Mouse (Mus musculus) intestine, embryonic 15.5 days (tissue): ENCODE data around the gene Stab2. TPM values are rescaled to one million over a fixed set of nuclear protein-coding genes. Genes with fewer than 3 reads are reported as not detected.
A peak's percentile ranks its signal among the peaks of the same experiment; 100 is the strongest.

Source experiments
- ATAC-seq: fragments of 200-750 bp; cut with Nextera tagmentation; 2 replicates; pipeline ENCODE4 v1.8.0; 2017; ENCODE audit warnings: moderate TSS enrichment, moderate library complexity
- H3K27ac ChIP-seq: fragments of 300-500 bp; sonication (generic); 2 replicates; pipeline ENCODE4 v1.5.1; 2015; ENCODE audit warnings: mild to moderate bottlenecking, inconsistent platforms
- H3K27me3 ChIP-seq: fragments of 300-500 bp; sonication (generic); replicated peaks from 2 replicates; pipeline ENCODE4 v1.6.1; 2015; ENCODE audit warnings: inconsistent platforms
- H3K36me3 ChIP-seq: fragments of 300-500 bp; sonication (generic); 2 replicates; pipeline ENCODE4 v1.6.1; 2015; ENCODE audit warnings: inconsistent platforms
- H3K4me1 ChIP-seq: fragments of 300-500 bp; sonication (generic); replicated peaks from 2 replicates; pipeline ENCODE4 v1.6.1; 2015; ENCODE audit warnings: inconsistent platforms
- H3K4me2 ChIP-seq: fragments of 300-500 bp; sonication (generic); replicated peaks from 2 replicates; pipeline ENCODE4 v1.6.1; 2015; ENCODE audit warnings: mild to moderate bottlenecking, inconsistent platforms
- H3K4me3 ChIP-seq: fragments of 300-500 bp; sonication (generic); replicated peaks from 2 replicates; pipeline ENCODE4 v1.5.1; 2015; ENCODE audit warnings: inconsistent platforms
- H3K9ac ChIP-seq: fragments of 300-500 bp; sonication (generic); 2 replicates; pipeline ENCODE4 v1.6.1; 2015; ENCODE audit warnings: inconsistent platforms
- H3K9me3 ChIP-seq: fragments of 300-500 bp; sonication (generic); 2 replicates; pipeline ENCODE4 v1.6.1; 2016; ENCODE audit warnings: inconsistent platforms
- WGBS: fragments of 180-500 bp; shearing (Covaris S2); methylation state at CpG from one replicate; pipeline ENCODE4 v1.1.7; 2015; 5-methylcytosine and 5-hydroxymethylcytosine counted together
- polyA plus RNA-seq: library from polyadenylated mRNA; unstranded; fragments of >200 nt; fragmentation: Nextera tagmentation; extraction: Ambion mirVana; gene quantifications from 2 replicates; pipeline ENCODE4 v1.2.1, GENCODE M21; 2015

Gene Stab2
- polyA plus RNA-seq, 1 experiment from 2014 or later = 1.1 TPM

GRCm38 (mm10) chr10:86973276-86973675, 34.5 kb downstream of the Stab2 start:
- 82% methylated on average over 5 of the region's 5 CpGs for WGBS
- no peaks in the 10 kb centered on the region for H3K9me3 ChIP-seq
- no peaks in the 10 kb centered on the region for H3K27me3 ChIP-seq
- no peak overlapping the region for H3K4me3 ChIP-seq
- H3K4me1 ChIP-seq = no peaks in the 10 kb centered on the region
- H3K9ac ChIP-seq = no peak overlapping the region
- H3K36me3 ChIP-seq = no peaks in the 10 kb centered on the region
- no peak overlapping the region for H3K4me2 ChIP-seq
- no peak overlapping the region for H3K27ac ChIP-seq
- ATAC-seq = no peak

GRCm38 (mm10) chr10:86972503-86972826, 35.4 kb downstream of the Stab2 start:
- no peaks in the 10 kb centered on the region for H3K9me3 ChIP-seq
- no peaks in the 10 kb centered on the region for H3K4me1 ChIP-seq
- H3K27me3 ChIP-seq = no peaks in the 10 kb centered on the region
- H3K4me3 ChIP-seq = no peak overlapping the region
- no peaks in the 10 kb centered on the region for H3K36me3 ChIP-seq
- peak; percentile 67 for ATAC-seq
- H3K9ac ChIP-seq = no peak overlapping the region
- H3K27ac ChIP-seq = no peak overlapping the region
- peak overlapping the region; percentile 50 for H3K4me2 ChIP-seq
- 39% methylated on average over 7 of the region's 7 CpGs for WGBS

GRCm38 (mm10) chr10:86971680-86972502, 35.9 kb downstream of the Stab2 start:
- peak; percentile 82 for ATAC-seq
- Histone ChIP-seq H3K27me3 (no peaks in the 10 kb centered on the region), H3K4me1 (no peaks in the 10 kb centered on the region), H3K27ac (no peak overlapping the region), H3K9ac (no peak overlapping the region), H3K4me3 (peak overlapping the region; percentile 11; the same call in 1 of the 2 replicates), H3K9me3 (no peaks in the 10 kb centered on the region), H3K36me3 (no peaks in the 10 kb centered on the region), H3K4me2 (peak overlapping the region; percentile 50)
- 21% methylated on average over 13 of the region's 13 CpGs for WGBS

- no peak for ATAC-seq
- no peaks in the 10 kb centered on the region for H3K27me3 ChIP-seq
- no peaks in the 10 kb centered on the region for H3K9me3 ChIP-seq
- no peak overlapping the region for H3K9ac ChIP-seq
- H3K4me1 ChIP-seq = no peaks in the 10 kb centered on the region
- WGBS = 77% methylated on average over 6 of the region's 6 CpGs
- H3K27ac ChIP-seq = no peak overlapping the region
- no peaks in the 10 kb centered on the region for H3K36me3 ChIP-seq
- no peak overlapping the region for H3K4me3 ChIP-seq
- no peak overlapping the region for H3K4me2 ChIP-seq
These were observed 38.5 kb downstream of the Stab2 start for GRCm38 (mm10) chr10:86969346-86969745.

GRCm38 (mm10) chr10:86961542-86962466, 46.0 kb downstream of the Stab2 start:
- no peaks in the 10 kb centered on the region for H3K4me1 ChIP-seq
- no peak overlapping the region for H3K4me3 ChIP-seq
- no peaks in the 10 kb centered on the region for H3K36me3 ChIP-seq
- no peak for ATAC-seq
- WGBS = 58% methylated on average over 11 of the region's 11 CpGs
- H3K9ac ChIP-seq = no peak overlapping the region
- H3K27me3 ChIP-seq = no peaks in the 10 kb centered on the region
- no peak overlapping the region for H3K27ac ChIP-seq
- H3K4me2 ChIP-seq = no peak overlapping the region
- no peaks in the 10 kb centered on the region for H3K9me3 ChIP-seq

GRCm38 (mm10) chr10:86955299-86955698, 52.5 kb downstream of the Stab2 start:
- Histone ChIP-seq H3K27ac (no peak overlapping the region), H3K4me2 (no peak overlapping the region), H3K9ac (no peak overlapping the region), H3K27me3 (no peaks in the 10 kb centered on the region), H3K4me3 (no peak overlapping the region), H3K36me3 (no peaks in the 10 kb centered on the region), H3K9me3 (no peaks in the 10 kb centered on the region), H3K4me1 (no peaks in the 10 kb centered on the region)
- no peak for ATAC-seq
- WGBS = 92% methylated on average over 3 of the region's 3 CpGs

GRCm38 (mm10) chr10:86952696-86953095, 55.1 kb downstream of the Stab2 start:
- no peaks in the 10 kb centered on the region for H3K36me3 ChIP-seq
- no peaks in the 10 kb centered on the region for H3K4me1 ChIP-seq
- H3K9ac ChIP-seq = no peak overlapping the region
- no peak overlapping the region for H3K27ac ChIP-seq
- no peak overlapping the region for H3K4me3 ChIP-seq
- no peaks in the 10 kb centered on the region for H3K9me3 ChIP-seq
- H3K4me2 ChIP-seq = no peak overlapping the region
- ATAC-seq = no peak
- no peaks in the 10 kb centered on the region for H3K27me3 ChIP-seq
- WGBS = 62% methylated on average over 1 of the region's 1 CpGs

GRCm38 (mm10) chr10:86950806-86951205, 57.0 kb downstream of the Stab2 start:
- Histone ChIP-seq H3K4me3 (no peak overlapping the region), H3K36me3 (no peaks in the 10 kb centered on the region), H3K27me3 (no peaks in the 10 kb centered on the region), H3K9me3 (no peaks in the 10 kb centered on the region), H3K9ac (no peak overlapping the region), H3K4me2 (no peak overlapping the region), H3K27ac (no peak overlapping the region), H3K4me1 (peaks cover 4% of the 10 kb centered on the region)
- WGBS = 95% methylated on average over 4 of the region's 4 CpGs
- no peak for ATAC-seq

- ATAC-seq = no peak
- H3K9ac ChIP-seq = no peak overlapping the region
- 81% methylated on average over 4 of the region's 4 CpGs for WGBS
- no peaks in the 10 kb centered on the region for H3K36me3 ChIP-seq
- H3K4me1 ChIP-seq = peaks cover 4% of the 10 kb centered on the region
- H3K4me2 ChIP-seq = no peak overlapping the region
- no peak overlapping the region for H3K4me3 ChIP-seq
- no peak overlapping the region for H3K27ac ChIP-seq
- H3K9me3 ChIP-seq = no peaks in the 10 kb centered on the region
- no peaks in the 10 kb centered on the region for H3K27me3 ChIP-seq
These were observed 57.9 kb downstream of the Stab2 start for GRCm38 (mm10) chr10:86949886-86950285.

GRCm38 (mm10) chr10:86947541-86947940, 60.3 kb downstream of the Stab2 start:
- Histone ChIP-seq H3K4me1 (peaks cover 4% of the 10 kb centered on the region), H3K27me3 (no peaks in the 10 kb centered on the region), H3K9ac (no peak overlapping the region), H3K9me3 (no peaks in the 10 kb centered on the region), H3K27ac (no peak overlapping the region), H3K4me2 (peak overlapping the region; percentile 34; the same call in 1 of the 2 replicates), H3K36me3 (no peaks in the 10 kb centered on the region), H3K4me3 (no peak overlapping the region)
- WGBS = 48% methylated on average over 2 of the region's 2 CpGs
- peak; percentile 93 for ATAC-seq

GRCm38 (mm10) chr10:86940591-86940990, 67.2 kb downstream of the Stab2 start:
- no peaks in the 10 kb centered on the region for H3K36me3 ChIP-seq
- H3K9me3 ChIP-seq = no peaks in the 10 kb centered on the region
- no peaks in the 10 kb centered on the region for H3K4me1 ChIP-seq
- H3K4me2 ChIP-seq = no peak overlapping the region
- no peaks in the 10 kb centered on the region for H3K27me3 ChIP-seq
- ATAC-seq = no peak
- no peak overlapping the region for H3K27ac ChIP-seq
- H3K4me3 ChIP-seq = no peak overlapping the region
- WGBS = 84% methylated on average over 4 of the region's 4 CpGs
- no peak overlapping the region for H3K9ac ChIP-seq

- Histone ChIP-seq H3K4me1 (no peaks in the 10 kb centered on the region), H3K4me2 (no peak overlapping the region), H3K4me3 (no peak overlapping the region), H3K27me3 (no peaks in the 10 kb centered on the region), H3K36me3 (no peaks in the 10 kb centered on the region), H3K27ac (no peak overlapping the region), H3K9me3 (no peaks in the 10 kb centered on the region), H3K9ac (no peak overlapping the region)
- WGBS = 49% methylated on average over 6 of the region's 6 CpGs
- no peak for ATAC-seq
These were observed 73.4 kb downstream of the Stab2 start for GRCm38 (mm10) chr10:86934376-86934775.
